Mouse (Mus musculus) heart, embryonic 11.5 days (tissue): Measurements from ENCODE around the gene B4galt7. TPM values are rescaled to one million over a fixed set of nuclear protein-coding genes. Genes with fewer than 3 reads are reported as not detected.
"Not testable (repeated sequence)": the region's sequence is repeated elsewhere in the genome, so short reads cannot be mapped to it uniquely, and the experiment has no call there.

Experiments
- ATAC-seq: fragments of 200-750 bp; cut with Nextera tagmentation; replicated peaks from 2 replicates; pipeline ENCODE4 v1.8.0; 2017; ENCODE audit warnings: moderate library complexity; ENCODE audit not compliant: insufficient number of reproducible peaks, low FRiP score, low TSS enrichment
- H3K27ac ChIP-seq: fragments of 300-500 bp; sonication (generic); 2 replicates; pipeline ENCODE4 v1.5.1; 2014; ENCODE audit warnings: mild to moderate bottlenecking, low read depth, low read length
- H3K27me3 ChIP-seq: fragments of 300-500 bp; sonication (generic); 2 replicates; pipeline ENCODE4 v1.6.1; 2014; ENCODE audit warnings: mild to moderate bottlenecking, low read length, mixed read lengths; ENCODE audit not compliant: control insufficient read depth, insufficient read depth
- H3K36me3 ChIP-seq: fragments of 300-500 bp; sonication (generic); 2 replicates; pipeline ENCODE4 v1.6.1; 2014; ENCODE audit warnings: mild to moderate bottlenecking, low read length, moderate library complexity, mixed read lengths; ENCODE audit not compliant: control insufficient read depth, insufficient read depth
- H3K4me1 ChIP-seq: fragments of 300-500 bp; sonication (generic); 2 replicates; pipeline ENCODE4 v1.6.1; 2014; ENCODE audit warnings: low read length; ENCODE audit not compliant: control insufficient read depth, insufficient read depth
- H3K4me2 ChIP-seq: fragments of 300-500 bp; sonication (generic); 2 replicates; pipeline ENCODE4 v1.6.1; 2014; ENCODE audit warnings: mild to moderate bottlenecking, moderate library complexity
- H3K4me3 ChIP-seq: fragments of 300-500 bp; sonication (generic); 2 replicates; pipeline ENCODE4 v1.5.1; 2014; ENCODE audit warnings: low read depth, low read length
- H3K9ac ChIP-seq: fragments of 300-500 bp; sonication (generic); 2 replicates; pipeline ENCODE4 v1.6.1; 2014; ENCODE audit warnings: mild to moderate bottlenecking, low read depth, low read length, moderate library complexity
- H3K9me3 ChIP-seq: fragments of 300-500 bp; sonication (generic); replicated peaks from 2 replicates; pipeline ENCODE4 v1.6.1; 2016; ENCODE audit warnings: low read length; ENCODE audit not compliant: control insufficient read depth
- WGBS: fragments of 180-500 bp; shearing (Covaris S2); extraction: QIAGEN DNeasy Blood & Tissue Kit; methylation state at CpG from one replicate; pipeline ENCODE4 v1.1.7; 2014; ENCODE audit not compliant: insufficient replicate concordance; 5-methylcytosine and 5-hydroxymethylcytosine counted together
- polyA plus RNA-seq: library from polyadenylated mRNA; unstranded; fragments of >200 nt; fragmentation: Nextera tagmentation; extraction: Ambion mirVana; gene quantifications from 2 replicates; pipeline ENCODE4 v1.2.1, GENCODE M21; 2014

Gene B4galt7
- polyA plus RNA-seq, 1 experiment from 2014 or later, result 18.8 TPM

DNA sequence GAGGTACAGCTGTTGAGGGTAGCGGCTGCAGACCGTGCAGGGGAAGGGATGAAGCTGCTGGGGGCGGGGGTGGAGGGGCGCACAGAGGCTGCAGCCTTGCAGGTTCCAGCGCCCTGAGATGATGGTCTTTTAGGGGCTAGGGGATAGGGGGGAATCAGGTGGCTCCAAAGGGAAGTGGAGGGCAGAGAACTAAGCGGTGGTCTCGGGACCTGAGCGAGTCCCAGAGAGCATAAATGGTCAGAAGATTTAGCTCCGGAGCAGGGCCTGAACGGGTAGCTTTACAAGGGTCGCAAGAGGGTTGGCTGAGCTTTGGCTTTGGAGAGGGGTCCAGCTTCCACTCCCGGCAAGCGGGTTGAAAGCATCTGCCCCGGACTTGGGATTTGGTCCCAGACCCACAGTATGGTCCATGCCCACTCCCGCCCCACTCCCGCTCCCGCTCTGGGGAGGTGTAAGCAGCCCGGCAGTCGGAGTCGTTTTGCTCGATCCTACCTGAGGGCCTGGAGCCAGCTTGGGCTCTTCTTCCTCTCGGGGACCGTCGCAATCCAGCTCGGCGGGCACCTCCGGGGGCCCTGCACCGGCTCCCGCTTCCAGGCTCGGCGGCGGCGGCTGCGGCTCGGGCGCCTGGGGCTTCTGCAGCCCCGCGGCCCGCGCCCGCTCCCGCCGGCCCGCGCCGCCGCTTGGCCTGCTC is 29.3 kb upstream of the B4galt7 start:
- no peaks in the 10 kb centered on the region for H3K27me3 ChIP-seq
- H3K4me2 ChIP-seq, result peak overlapping the region; percentile 81
- ATAC-seq, result peak; percentile 61
- H3K4me3 ChIP-seq, result peak overlapping the region; percentile 97
- peak overlapping the region; percentile 96 for H3K9ac ChIP-seq
- no peaks in the 10 kb centered on the region for H3K36me3 ChIP-seq
- peaks cover 2% of the 10 kb centered on the region; the same call in 1 of the 2 replicates for H3K9me3 ChIP-seq
- H3K27ac ChIP-seq, result peak overlapping the region; percentile 87
- WGBS, result under 1% methylated on average over 47 of the region's 47 CpGs
- peaks cover 9% of the 10 kb centered on the region for H3K4me1 ChIP-seq

DNA sequence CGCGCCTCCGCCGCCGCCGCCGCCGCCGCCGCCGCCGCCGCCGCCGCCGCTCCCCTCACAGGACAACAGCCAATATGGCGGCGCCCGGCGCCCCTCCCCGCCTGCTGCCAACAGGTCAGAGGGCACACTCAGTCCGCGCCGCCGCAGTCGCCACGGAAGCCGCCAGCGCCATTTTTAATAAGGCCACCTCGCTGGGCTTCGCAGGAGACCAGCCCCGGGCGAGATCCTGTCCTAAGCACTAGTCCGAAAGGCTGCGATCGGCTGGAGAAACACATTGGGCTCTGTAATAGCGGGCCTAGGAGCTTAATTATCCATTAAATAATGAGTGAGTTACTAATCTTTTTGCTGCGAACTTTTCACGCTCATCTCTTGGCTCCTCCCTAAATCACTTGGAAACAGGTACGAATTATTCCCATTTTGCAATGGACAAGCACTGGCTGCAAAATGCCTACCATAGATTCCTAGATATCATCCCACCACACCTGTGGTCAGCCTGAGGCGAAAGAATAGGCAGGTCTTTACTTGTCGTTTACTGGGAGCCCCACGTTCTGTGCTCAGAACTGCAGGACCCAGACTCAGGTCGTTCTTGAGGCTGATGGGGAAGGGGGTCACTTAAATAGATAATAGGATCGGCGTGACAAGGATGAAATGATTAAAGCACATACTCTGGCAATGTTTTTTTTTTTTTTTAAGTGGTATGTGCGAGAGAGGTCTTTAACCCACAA is 28.5 kb upstream of the B4galt7 start, which contains the start of gene Fam193b:
Gene Fam193b, minus strand, starts transcription at position 94 of the 725 bp plus-strand sequence.
- peak; percentile 92 for ATAC-seq
- Histone ChIP-seq H3K4me2 (peak within 1 kb of the TSS; percentile 81), H3K36me3 (no peaks in the 10 kb centered on the region), H3K27ac (peak within 1 kb of the TSS; percentile 87), H3K9ac (peak within 1 kb of the TSS; percentile 96), H3K4me1 (peaks cover 9% of the 10 kb centered on the region), H3K9me3 (peaks cover 2% of the 10 kb centered on the region; the same call in 1 of the 2 replicates), H3K27me3 (no peaks in the 10 kb centered on the region), H3K4me3 (peak within 1 kb of the TSS; percentile 97)
- 2% methylated on average over 47 of the region's 47 CpGs for WGBS

DNA sequence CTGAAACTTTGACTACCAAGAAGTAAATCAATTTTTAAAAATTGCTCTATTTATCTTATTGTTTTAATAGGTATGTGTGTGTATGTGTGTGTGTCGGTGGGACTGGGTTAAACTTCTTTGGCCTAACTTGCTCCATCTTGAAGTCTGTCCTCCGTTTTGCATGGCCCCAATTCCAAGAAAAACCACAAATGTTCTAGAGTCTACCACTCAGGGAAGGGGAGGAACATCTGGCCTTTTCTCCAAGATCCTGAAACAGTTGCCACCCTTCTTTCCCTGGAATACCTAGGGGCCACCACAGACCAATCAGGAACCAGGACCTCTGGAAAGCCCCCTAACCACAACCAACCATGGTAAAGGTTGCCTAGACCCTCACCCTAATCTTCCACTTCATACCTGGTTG is 27.7 kb upstream of the B4galt7 start:
- Histone ChIP-seq H3K27me3 (no peaks in the 10 kb centered on the region), H3K4me3 (no peak overlapping the region), H3K4me2 (no peak overlapping the region; the same call in 1 of the 2 replicates), H3K36me3 (no peaks in the 10 kb centered on the region), H3K4me1 (peaks cover 9% of the 10 kb centered on the region), H3K9ac (no peak overlapping the region), H3K9me3 (peaks cover 2% of the 10 kb centered on the region; the same call in 1 of the 2 replicates), H3K27ac (no peak overlapping the region)
- WGBS, result 78% methylated on average over 2 of the region's 2 CpGs
- no peak for ATAC-seq

DNA sequence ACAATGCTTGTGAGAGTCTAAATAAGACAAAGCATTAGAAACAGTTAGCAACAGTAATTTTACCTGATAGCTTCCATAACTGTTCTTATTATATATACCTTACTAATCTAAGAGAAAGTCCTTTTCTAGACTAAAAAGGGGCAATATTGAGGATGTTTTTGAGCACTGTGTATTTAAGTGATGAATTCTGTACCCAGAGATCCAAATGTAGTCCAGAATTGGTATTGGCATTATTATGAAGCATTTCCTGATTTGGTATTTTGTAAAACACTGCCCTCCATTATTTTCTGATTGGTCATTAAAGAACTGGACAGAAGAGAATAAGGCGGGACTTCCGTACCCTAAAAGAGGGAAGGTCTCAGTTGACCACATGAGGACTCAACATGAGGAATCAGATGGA is 26.3 kb upstream of the B4galt7 start, which contains the start of gene Tmed9:
Gene Tmed9, plus strand, starts transcription at position 301 of the 400 bp plus-strand sequence.
- 91% methylated on average over 2 of the region's 2 CpGs for WGBS
- no peak within 1 kb of the TSS for H3K9ac ChIP-seq
- no peak within 1 kb of the TSS for H3K4me2 ChIP-seq
- H3K9me3 ChIP-seq, result peaks cover 2% of the 10 kb centered on the region; the same call in 1 of the 2 replicates
- H3K27me3 ChIP-seq, result no peaks in the 10 kb centered on the region
- H3K4me1 ChIP-seq, result peaks cover 9% of the 10 kb centered on the region
- ATAC-seq, result no peak
- H3K27ac ChIP-seq, result no peak within 1 kb of the TSS
- H3K36me3 ChIP-seq, result no peaks in the 10 kb centered on the region
- no peak within 1 kb of the TSS for H3K4me3 ChIP-seq

DNA sequence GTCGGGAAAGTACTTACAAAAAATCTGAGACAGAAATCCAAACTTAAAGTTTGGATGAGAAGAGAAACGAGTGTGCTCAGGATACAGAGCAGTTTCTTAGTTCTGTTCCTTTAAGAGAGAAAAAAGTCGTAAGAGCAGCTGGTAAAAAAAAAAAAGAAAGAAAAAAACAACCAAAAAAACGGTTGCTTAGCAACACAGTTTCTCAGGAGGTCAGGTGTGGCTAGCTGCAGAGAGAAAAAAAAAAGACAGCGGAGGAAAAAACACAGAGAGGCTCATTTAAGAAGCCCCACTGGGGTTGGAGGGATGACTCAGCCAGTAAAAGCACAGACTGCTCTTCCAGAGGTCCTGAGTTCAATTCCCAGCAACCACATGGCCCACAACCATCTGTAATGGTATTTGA is 25.4 kb upstream of the B4galt7 start:
- H3K4me1 ChIP-seq, result peaks cover 7% of the 10 kb centered on the region
- no peaks in the 10 kb centered on the region for H3K36me3 ChIP-seq
- no peak overlapping the region for H3K4me2 ChIP-seq
- no peak overlapping the region for H3K4me3 ChIP-seq
- H3K27ac ChIP-seq, result no peak overlapping the region
- no peak overlapping the region for H3K9ac ChIP-seq
- H3K27me3 ChIP-seq, result no peaks in the 10 kb centered on the region
- WGBS, result 71% methylated on average over 5 of the region's 5 CpGs
- ATAC-seq, result no peak
- H3K9me3 ChIP-seq, result peaks cover 2% of the 10 kb centered on the region; the same call in 1 of the 2 replicates

DNA sequence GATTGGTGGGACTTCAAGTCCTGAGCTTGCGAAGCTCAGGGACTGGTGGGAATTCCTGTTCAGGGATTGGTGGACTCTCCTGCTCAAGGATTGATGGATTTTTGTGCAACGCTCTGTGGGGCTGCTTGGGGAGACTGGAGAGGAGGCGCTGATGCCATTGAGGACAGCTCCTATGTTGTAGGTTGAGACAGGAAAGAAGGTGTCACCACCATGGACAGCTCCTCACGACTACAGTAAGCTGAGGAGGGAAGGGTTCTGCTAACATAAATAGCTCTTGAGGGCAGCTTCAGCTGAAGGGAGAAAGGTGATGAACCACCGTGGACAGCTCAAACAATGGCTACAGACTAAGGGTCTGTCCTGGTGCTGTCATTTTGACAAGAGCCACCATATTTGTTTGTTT is 23.8 kb upstream of the B4galt7 start:
- no peak overlapping the region for H3K4me2 ChIP-seq
- no peak overlapping the region for H3K27ac ChIP-seq
- WGBS, result 53% methylated on average over 5 of the region's 5 CpGs
- H3K4me1 ChIP-seq, result no peaks in the 10 kb centered on the region
- H3K9ac ChIP-seq, result no peak overlapping the region
- peaks cover 2% of the 10 kb centered on the region; the same call in 1 of the 2 replicates for H3K9me3 ChIP-seq
- H3K27me3 ChIP-seq, result no peaks in the 10 kb centered on the region
- H3K36me3 ChIP-seq, result no peaks in the 10 kb centered on the region
- H3K4me3 ChIP-seq, result no peak overlapping the region
- ATAC-seq, result no peak

DNA sequence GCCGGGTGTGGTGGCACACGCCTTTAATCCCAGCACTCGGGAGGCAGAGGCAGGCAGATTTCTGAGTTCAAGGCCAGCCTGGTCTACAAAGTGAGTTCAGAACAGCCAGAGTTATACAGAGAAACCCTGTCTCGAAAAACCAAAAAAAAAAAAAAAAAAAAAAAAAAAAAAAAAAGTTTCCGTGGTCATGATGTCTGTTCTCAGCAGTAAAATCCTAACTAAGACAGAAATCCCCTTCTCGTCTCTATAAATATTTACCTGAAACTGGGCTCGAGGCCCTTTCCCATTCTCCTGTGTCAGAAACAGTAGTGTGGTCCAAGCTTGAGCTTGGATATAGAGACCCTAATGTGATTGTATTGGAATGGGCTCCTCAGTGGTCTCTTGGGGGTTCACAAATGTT is 22.8 kb upstream of the B4galt7 start:
- not testable (repeated sequence) for H3K27me3 ChIP-seq, ATAC-seq, H3K9me3 ChIP-seq, H3K4me3 ChIP-seq, H3K27ac ChIP-seq, H3K9ac ChIP-seq, H3K4me2 ChIP-seq, H3K4me1 ChIP-seq, H3K36me3 ChIP-seq
- WGBS, result 81% methylated on average over 7 of the region's 7 CpGs

DNA sequence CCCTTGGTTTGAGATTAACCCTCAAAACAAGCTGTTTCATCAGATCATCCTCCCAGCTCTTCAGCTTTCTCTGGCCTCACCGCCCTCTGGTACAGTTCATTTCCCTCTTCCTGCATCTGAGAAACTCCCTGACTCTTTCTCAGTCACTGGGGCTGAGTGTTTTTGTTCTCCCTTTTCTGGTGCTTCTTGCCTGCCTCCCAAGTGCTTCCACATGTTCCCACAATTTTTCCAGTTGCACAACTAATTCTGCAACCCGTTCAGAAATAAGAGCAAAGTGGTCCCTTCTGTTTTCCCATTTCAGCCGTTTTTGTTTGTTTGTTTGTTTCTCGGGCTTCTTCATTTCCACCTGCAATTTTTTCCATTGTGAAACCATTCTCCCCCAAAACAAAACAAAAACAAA is 21.6 kb upstream of the B4galt7 start:
- H3K9ac ChIP-seq, result no peak overlapping the region
- ATAC-seq, result no peak

More for the DNA sequence above, 21.6 kb upstream of the B4galt7 start:
- no peaks in the 10 kb centered on the region for H3K27me3 ChIP-seq
- H3K4me1 ChIP-seq, result no peaks in the 10 kb centered on the region
- H3K4me2 ChIP-seq, result no peak overlapping the region
- no peak overlapping the region for H3K4me3 ChIP-seq
- no peak overlapping the region for H3K27ac ChIP-seq
- WGBS, result 73% methylated on average over 4 of the region's 4 CpGs
- peaks cover 2% of the 10 kb centered on the region; the same call in 1 of the 2 replicates for H3K9me3 ChIP-seq
- H3K36me3 ChIP-seq, result no peaks in the 10 kb centered on the region
